Mouse (Mus musculus) midbrain, embryonic 13.5 days (tissue): ENCODE measurements around the gene Gm11037. TPM values are rescaled to one million over a fixed set of nuclear protein-coding genes. Genes with fewer than 3 reads are reported as not detected.
A peak's percentile ranks its signal among the peaks of the same experiment; 100 is the strongest.
"Not testable (repeated sequence)": the region's sequence is repeated elsewhere in the genome, so short reads cannot be mapped to it uniquely, and the experiment has no call there.

Experiments used
- ATAC-seq: fragments of 200-750 bp; cut with Nextera tagmentation; 2 replicates; pipeline ENCODE4 v1.8.0; 2017; ENCODE audit warnings: mild to moderate bottlenecking, moderate TSS enrichment, moderate library complexity
- H3K27ac ChIP-seq: fragments of 300-500 bp; sonication (generic); 2 replicates; pipeline ENCODE4 v1.5.1; 2015; ENCODE audit warnings: inconsistent platforms, mild to moderate bottlenecking, moderate library complexity
- H3K27me3 ChIP-seq: fragments of 300-500 bp; sonication (generic); 2 replicates; pipeline ENCODE4 v1.6.1; 2015; ENCODE audit warnings: mild to moderate bottlenecking, inconsistent platforms
- H3K36me3 ChIP-seq: fragments of 300-500 bp; sonication (generic); 2 replicates; pipeline ENCODE4 v1.6.1; 2015; ENCODE audit warnings: mild to moderate bottlenecking, inconsistent platforms
- H3K4me1 ChIP-seq: fragments of 300-500 bp; sonication (generic); replicated peaks from 2 replicates; pipeline ENCODE4 v1.6.1; 2015; ENCODE audit warnings: inconsistent platforms
- H3K4me2 ChIP-seq: fragments of 300-500 bp; sonication (generic); replicated peaks from 2 replicates; pipeline ENCODE4 v1.6.1; 2015; ENCODE audit warnings: moderate library complexity, mild to moderate bottlenecking, inconsistent platforms
- H3K4me3 ChIP-seq: fragments of 300-500 bp; sonication (generic); replicated peaks from 2 replicates; pipeline ENCODE4 v1.5.1; 2015; ENCODE audit warnings: mild to moderate bottlenecking, inconsistent platforms
- H3K9ac ChIP-seq: fragments of 300-500 bp; sonication (generic); replicated peaks from 2 replicates; pipeline ENCODE4 v1.6.1; 2015; ENCODE audit warnings: mild to moderate bottlenecking, inconsistent platforms
- H3K9me3 ChIP-seq: fragments of 300-500 bp; sonication (generic); 2 replicates; pipeline ENCODE4 v1.6.1; 2016; ENCODE audit warnings: mild to moderate bottlenecking, inconsistent platforms
- WGBS: fragments of 180-500 bp; shearing (Covaris S2); methylation state at CpG from one replicate; pipeline ENCODE4 v1.1.7; 2015; 5-methylcytosine and 5-hydroxymethylcytosine counted together
- polyA plus RNA-seq: library from polyadenylated mRNA; unstranded; fragments of >200 nt; fragmentation: Nextera tagmentation; extraction: Ambion mirVana; gene quantifications from 2 replicates; pipeline ENCODE4 v1.2.1, GENCODE M21; 2015

The Gm11037 gene
- polyA plus RNA-seq, 1 experiment from 2014 or later, result not detected

DNA sequence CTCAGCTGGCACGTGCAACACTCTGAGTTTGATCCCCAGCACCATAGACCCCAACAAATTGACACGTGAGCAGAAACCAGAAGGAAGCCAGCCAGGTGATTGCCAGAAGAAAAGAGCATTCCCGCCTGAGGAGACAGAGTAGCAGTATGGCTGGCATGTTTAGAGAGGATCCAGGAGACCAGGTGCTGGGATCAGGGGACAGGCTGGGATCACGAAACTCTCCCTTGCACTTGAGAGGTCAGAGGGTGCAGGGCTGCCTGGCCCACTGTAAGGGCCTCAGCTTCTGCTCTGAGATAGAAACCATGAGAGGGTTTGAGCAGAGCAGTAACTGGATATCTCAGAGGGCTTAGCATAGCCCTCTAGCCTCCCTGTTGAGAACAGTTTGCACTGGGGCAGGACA is 28.2 kb upstream of the Gm11037 start:
- H3K4me1 ChIP-seq, ATAC-seq, H3K36me3 ChIP-seq, H3K4me3 ChIP-seq, H3K9ac ChIP-seq, H3K4me2 ChIP-seq, H3K27me3 ChIP-seq, H3K9me3 ChIP-seq, H3K27ac ChIP-seq: not testable (repeated sequence)
- WGBS, result 77% methylated on average over 4 of the region's 4 CpGs

DNA sequence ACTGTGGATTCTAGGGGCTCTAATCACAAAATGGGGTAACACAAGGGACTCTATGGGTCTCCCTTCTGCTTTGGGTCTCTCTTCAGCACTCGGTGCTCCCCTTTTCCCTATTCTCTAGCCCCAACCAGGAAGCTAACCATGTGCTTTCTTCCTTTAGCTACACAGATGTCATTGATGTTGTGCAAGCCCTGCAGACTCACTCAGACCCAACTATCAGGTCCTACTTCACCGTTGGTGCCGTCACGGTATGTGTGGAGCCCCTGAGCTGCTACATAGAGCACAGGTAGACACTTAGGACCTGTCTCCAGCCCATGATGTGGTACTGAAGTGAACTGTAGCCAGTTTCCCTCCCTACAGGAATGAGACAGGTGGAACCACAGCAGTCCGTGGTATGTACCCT is 27.3 kb upstream of the Gm11037 start:
- no peak overlapping the region for H3K9ac ChIP-seq
- WGBS, result 91% methylated on average over 5 of the region's 5 CpGs
- ATAC-seq, result no peak

DNA sequence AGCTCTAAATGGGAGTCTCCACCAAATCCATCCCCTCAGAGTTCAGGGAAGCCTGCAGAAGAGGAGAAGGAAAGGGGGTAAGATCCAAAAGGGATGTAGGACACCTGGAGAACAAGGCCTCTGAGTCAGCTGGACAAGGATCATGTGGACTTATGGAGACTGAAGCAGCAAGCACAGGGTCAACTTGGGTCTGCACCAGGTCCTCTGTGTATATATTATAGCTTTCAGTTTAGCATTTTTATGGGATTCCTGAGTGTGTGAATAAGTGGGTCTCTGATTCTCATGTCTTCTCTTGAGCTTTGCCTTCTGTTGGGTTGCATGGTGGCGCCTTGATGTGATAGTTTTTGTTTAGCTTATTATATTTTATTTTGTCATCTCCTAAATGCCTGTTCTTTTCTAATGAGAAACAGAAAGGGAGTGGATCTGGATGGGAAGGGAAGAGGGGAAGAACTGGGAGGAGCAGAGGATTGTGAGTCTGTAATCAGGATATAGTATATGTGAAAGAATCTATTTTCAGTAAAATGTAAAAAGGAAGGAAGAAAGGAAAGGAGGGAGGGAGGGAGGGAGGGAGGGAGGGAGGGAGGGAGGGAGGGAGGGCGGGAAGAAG is 14.2 kb upstream of the Gm11037 start:
- Histone ChIP-seq H3K27me3 (no peaks in the 10 kb centered on the region), H3K9ac (no peak overlapping the region), H3K9me3 (no peaks in the 10 kb centered on the region), H3K27ac (no peak overlapping the region), H3K4me1 (no peaks in the 10 kb centered on the region), H3K4me2 (no peak overlapping the region), H3K4me3 (no peak overlapping the region), H3K36me3 (no peaks in the 10 kb centered on the region)
- WGBS, result 75% methylated on average over 2 of the region's 2 CpGs
- no peak for ATAC-seq

More for the DNA sequence above, 27.3 kb upstream of the Gm11037 start:
- H3K27ac ChIP-seq, result no peak overlapping the region
- H3K4me1 ChIP-seq, result no peaks in the 10 kb centered on the region
- H3K36me3 ChIP-seq, result no peaks in the 10 kb centered on the region
- H3K4me2 ChIP-seq, result no peak overlapping the region
- H3K4me3 ChIP-seq, result no peak overlapping the region
- H3K27me3 ChIP-seq, result no peaks in the 10 kb centered on the region
- H3K9me3 ChIP-seq, result no peaks in the 10 kb centered on the region

DNA sequence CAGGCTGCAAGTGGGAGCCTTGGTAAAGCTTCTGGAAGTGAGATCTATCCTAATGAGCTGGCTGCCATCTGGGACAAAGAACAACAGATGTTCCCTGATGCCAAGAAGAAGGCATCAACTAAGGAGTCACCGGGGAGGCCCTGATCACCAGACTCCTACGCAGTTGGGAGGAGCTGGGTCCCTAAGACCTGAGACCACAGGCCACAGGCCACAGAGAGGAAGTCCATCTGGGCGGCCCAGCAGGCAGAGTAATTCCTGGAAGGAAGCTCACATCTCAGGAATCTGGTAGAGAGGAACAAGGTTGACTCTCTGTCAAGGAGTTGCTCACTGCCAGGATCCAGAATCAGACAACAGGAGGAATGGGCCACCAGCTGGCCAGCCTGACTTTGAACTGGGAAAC is 9.1 kb upstream of the Gm11037 start:
- Histone ChIP-seq H3K27me3 (0 out of 2 replicates have a peak, but pooled peaks cover 3% of the 10 kb centered on the region), H3K4me2 (no peak overlapping the region), H3K36me3 (no peaks in the 10 kb centered on the region), H3K4me1 (peaks cover 15% of the 10 kb centered on the region), H3K27ac (no peak overlapping the region), H3K9ac (no peak overlapping the region), H3K9me3 (no peaks in the 10 kb centered on the region), H3K4me3 (no peak overlapping the region)
- ATAC-seq, result no peak
- WGBS, result 80% methylated on average over 3 of the region's 3 CpGs

DNA sequence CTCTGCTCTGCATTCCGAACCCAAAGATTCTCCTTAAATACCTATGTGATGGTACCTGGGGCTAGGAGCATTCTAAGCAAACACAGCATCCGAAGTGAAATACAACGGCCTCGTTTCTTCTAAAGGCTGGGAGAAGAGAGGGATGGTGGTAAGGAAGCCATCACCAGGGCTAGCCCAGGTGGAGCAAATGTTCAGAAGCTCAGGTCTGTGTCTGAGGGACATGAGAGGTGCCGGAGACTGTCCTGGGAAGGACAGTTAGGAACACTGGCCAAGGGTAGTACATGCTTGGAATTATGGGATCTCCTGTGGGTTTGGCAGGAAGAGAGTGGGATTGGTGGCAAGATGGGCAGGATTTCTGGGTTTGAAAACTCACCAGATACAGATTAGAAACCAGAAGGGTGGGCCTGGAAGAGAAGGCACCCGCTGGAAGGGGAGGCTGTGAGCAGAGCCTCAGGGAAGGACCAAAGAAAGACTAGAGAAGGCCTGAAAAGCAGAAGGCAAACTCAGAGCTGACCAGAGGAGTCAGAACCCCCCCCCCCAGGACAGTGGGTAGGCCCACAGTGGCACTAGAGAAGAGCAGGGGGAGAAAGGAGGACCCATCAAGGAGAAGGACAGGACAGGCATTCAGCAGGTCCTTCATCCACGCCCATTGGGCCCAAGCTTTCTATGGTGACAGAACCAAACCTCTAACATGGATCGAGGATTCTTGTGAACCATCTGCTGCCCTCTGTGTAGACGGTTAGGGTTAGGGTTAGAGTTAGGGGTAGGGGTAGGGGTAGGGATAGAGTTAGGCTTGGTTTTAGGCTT is 7.9 kb upstream of the Gm11037 start:
- 91% methylated on average over 9 of the region's 9 CpGs for WGBS

DNA sequence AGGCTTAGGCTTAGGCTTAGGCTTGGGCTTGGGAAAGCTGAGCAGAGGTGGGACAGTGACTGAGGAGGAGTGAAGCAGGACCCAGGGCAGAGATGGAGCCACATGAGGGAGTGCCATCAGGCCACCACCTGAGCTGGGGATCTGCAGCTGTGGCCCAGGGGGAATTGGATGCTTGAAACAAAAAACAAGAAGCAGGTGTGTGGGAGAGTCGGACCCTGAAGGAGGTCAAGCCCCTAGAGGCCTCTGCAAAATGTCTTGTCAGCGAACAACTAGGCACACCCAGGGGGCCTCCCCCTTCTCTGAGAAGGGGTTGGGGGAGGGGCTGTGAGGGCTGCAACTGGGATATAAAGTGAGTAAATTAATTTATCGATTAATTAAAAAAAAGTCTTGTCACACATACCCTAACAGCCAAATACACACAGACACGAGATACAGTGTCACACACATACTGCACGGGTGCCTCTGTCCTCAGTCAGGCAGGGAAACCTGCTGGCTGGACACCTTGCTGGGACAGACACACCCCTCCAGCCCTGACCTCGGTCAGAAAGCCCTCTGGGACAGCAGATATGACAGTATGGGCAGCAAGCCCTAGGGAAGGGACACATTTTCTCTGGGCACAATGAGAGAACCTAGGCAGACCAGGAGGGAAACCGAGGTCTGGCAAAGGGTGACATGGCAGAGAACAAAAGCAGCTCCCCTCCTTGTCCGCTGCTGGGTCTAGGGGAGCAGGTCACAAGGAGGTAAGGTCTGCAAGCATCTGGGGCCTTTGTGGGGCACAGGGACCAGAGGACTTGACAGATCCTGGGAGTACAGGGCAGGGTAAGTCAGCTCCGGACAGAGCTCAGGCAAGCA is 7.1 kb upstream of the Gm11037 start:
- no peaks in the 10 kb centered on the region for H3K9me3 ChIP-seq
- no peak overlapping the region for H3K27ac ChIP-seq
- WGBS, result 40% methylated on average over 9 of the region's 9 CpGs
- H3K27me3 ChIP-seq, result 0 out of 2 replicates have a peak, but pooled peaks cover 3% of the 10 kb centered on the region
- peak overlapping the region; percentile 89; the same call in 1 of the 2 replicates for H3K4me2 ChIP-seq
- H3K36me3 ChIP-seq, result no peaks in the 10 kb centered on the region
- ATAC-seq, result peak; percentile 24; the same call in 1 of the 2 replicates
- no peak overlapping the region for H3K4me3 ChIP-seq
- no peak overlapping the region for H3K9ac ChIP-seq
- peaks cover 15% of the 10 kb centered on the region for H3K4me1 ChIP-seq

More for the DNA sequence above, 7.9 kb upstream of the Gm11037 start:
- H3K9me3 ChIP-seq, result no peaks in the 10 kb centered on the region
- H3K36me3 ChIP-seq, result no peaks in the 10 kb centered on the region
- 0 out of 2 replicates have a peak, but pooled peaks cover 3% of the 10 kb centered on the region for H3K27me3 ChIP-seq
- H3K27ac ChIP-seq, result no peak overlapping the region
- no peak for ATAC-seq
- no peak overlapping the region for H3K4me2 ChIP-seq
- H3K9ac ChIP-seq, result no peak overlapping the region
- H3K4me3 ChIP-seq, result no peak overlapping the region
- peaks cover 15% of the 10 kb centered on the region for H3K4me1 ChIP-seq

DNA sequence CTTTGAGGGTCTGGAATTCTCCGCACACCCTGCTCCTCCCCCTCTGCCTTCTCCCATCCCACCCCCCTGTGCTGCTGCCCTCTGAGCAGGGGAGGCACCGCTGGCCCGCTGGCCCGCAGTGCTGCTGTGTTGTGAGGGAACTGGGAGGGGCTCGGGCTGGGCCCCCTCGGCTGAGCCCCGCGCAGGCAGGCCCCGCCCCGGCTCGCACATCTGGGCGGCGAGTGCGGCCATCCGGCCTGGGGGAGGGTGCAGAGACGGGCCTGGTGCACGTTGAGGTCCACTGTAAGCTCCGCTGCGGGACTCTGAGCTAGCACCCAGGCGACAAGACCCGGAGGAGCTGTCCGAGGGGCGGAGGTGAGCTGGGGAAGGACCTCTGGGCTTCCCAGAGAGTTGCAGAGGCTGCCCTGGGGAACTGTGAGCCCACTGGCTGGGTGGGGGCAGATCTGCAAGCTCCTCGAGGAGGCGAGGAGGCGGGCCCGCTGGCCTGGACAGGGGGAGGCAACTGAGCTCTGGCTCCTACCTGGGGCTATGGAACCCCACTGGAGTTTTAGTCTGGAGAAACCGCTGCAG is 6.1 kb upstream of the Gm11037 start, which contains the start of gene Hspa12b:
Gene Hspa12b, plus strand, starts transcription at position 120 of the 570 bp plus-strand sequence.
- Histone ChIP-seq H3K4me1 (peaks cover 15% of the 10 kb centered on the region), H3K9ac (peak within 1 kb of the TSS; percentile 78), H3K27me3 (0 out of 2 replicates have a peak, but pooled peaks cover 3% of the 10 kb centered on the region), H3K9me3 (no peaks in the 10 kb centered on the region), H3K27ac (no peak within 1 kb of the TSS), H3K4me3 (peak within 1 kb of the TSS; percentile 47), H3K36me3 (no peaks in the 10 kb centered on the region), H3K4me2 (peak within 1 kb of the TSS; percentile 89)
- under 1% methylated on average over 27 of the region's 28 CpGs for WGBS
- peak; percentile 86 for ATAC-seq

DNA sequence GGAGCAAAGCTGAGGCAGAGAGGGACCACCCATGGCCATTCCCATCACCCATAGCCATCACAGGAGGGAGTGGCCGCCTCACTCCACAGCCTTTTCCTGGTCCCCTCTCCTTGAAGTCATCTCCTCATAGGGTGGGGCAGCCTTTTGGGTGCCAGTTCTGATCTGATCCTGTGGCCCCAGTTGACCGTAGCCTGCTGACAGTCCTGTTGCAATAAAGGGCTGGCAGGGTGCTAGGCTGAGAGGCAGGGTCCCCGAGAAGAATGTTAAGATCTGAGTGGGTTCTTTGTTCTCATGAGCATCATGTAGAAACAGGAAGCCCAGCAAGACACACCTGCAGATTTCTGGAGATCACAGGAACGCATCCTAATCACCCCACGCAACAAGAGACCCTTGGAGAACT is 5.1 kb upstream of the Gm11037 start:
- H3K27me3 ChIP-seq, result 0 out of 2 replicates have a peak, but pooled peaks cover 3% of the 10 kb centered on the region
- no peak overlapping the region; the same call in 1 of the 2 replicates for H3K4me3 ChIP-seq
- no peak overlapping the region for H3K9ac ChIP-seq
- H3K27ac ChIP-seq, result no peak overlapping the region
- ATAC-seq, result no peak
- 91% methylated on average over 5 of the region's 5 CpGs for WGBS
- no peaks in the 10 kb centered on the region for H3K9me3 ChIP-seq
- no peaks in the 10 kb centered on the region for H3K36me3 ChIP-seq
- peak overlapping the region; percentile 89; the same call in 1 of the 2 replicates for H3K4me2 ChIP-seq
- peaks cover 15% of the 10 kb centered on the region for H3K4me1 ChIP-seq

DNA sequence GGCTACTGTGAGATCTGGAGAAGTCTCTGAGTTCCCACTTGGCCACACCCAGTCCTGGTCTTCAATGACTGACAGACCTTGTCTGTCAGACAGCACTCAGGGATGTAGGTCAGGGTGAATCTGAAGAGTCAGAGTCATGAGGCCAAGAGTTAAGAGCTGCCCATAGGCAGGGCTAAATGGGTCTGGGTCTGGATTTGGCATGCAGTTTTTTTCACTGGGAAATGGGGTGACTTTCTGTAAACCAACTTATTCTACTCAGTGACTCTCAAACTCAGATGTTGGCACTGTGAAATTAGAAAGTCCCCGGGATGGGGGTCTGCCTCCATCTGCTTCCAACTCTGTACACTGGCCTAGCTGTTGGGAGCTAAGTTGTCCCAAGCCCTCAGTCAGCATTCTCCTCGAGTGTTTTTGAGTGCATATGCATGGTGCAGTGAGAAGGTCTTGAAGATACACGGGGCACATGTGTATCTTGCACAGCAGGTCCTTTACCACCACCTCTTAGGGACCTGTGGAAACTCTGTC is 4.6 kb upstream of the Gm11037 start:
- Histone ChIP-seq H3K4me1 (peaks cover 15% of the 10 kb centered on the region), H3K27me3 (0 out of 2 replicates have a peak, but pooled peaks cover 3% of the 10 kb centered on the region), H3K36me3 (no peaks in the 10 kb centered on the region), H3K27ac (no peak overlapping the region), H3K9me3 (no peaks in the 10 kb centered on the region), H3K4me3 (no peak overlapping the region), H3K4me2 (no peak overlapping the region), H3K9ac (no peak overlapping the region)
- 90% methylated on average over 3 of the region's 3 CpGs for WGBS
- no peak for ATAC-seq

DNA sequence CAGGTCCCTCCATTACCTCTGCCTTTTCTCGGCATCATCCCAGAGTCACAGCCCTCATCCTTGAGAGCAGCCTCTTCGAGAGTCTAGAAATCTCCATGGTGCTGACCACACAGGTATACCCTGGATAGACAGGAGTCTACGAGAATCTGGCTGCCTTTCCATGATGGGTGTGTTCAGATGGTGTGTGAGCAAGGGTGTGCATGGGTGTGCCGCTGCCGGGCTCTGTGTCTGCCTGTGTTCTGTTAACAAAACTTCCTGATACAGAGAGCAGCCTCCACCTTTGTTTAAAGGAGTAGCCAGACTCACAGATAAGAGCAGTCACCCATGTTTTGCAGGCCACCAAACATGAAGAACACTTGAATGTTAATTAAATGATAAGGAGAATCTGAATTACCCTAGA is 3.5 kb upstream of the Gm11037 start:
- no peak for ATAC-seq
- Histone ChIP-seq H3K9ac (no peak overlapping the region), H3K27me3 (0 out of 2 replicates have a peak, but pooled peaks cover 3% of the 10 kb centered on the region), H3K4me3 (no peak overlapping the region), H3K4me1 (peaks cover 15% of the 10 kb centered on the region), H3K9me3 (no peaks in the 10 kb centered on the region), H3K27ac (no peak overlapping the region), H3K36me3 (no peaks in the 10 kb centered on the region), H3K4me2 (no peak overlapping the region)
- WGBS, result 91% methylated on average over 5 of the region's 5 CpGs

DNA sequence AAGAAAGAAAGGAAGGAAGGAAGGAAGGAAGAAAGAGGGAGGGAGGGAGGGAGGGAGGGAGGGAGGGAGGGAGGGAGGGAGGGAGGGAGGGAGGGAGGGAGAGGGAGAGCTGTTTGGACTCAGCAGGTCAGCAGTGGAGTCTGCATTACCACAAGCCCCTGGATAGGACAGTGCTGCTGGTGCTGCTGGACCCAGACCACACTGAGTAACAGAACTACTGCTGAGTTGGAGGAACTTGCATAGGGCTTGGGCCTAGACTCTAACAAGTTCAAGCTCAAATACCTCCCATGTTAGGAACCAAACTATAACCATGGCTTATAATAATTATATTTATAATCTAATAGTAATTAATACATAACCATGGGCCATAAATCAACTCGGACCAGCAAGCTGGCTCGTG is 2.4 kb upstream of the Gm11037 start:
- Histone ChIP-seq H3K4me1 (peaks cover 15% of the 10 kb centered on the region), H3K9me3 (no peaks in the 10 kb centered on the region), H3K4me2 (no peak overlapping the region), H3K9ac (no peak overlapping the region), H3K27ac (no peak overlapping the region), H3K4me3 (no peak overlapping the region), H3K27me3 (no peaks in the 10 kb centered on the region), H3K36me3 (no peaks in the 10 kb centered on the region)
- ATAC-seq, result no peak
- 89% methylated on average over 2 of the region's 2 CpGs for WGBS
